Mouse (Mus musculus): ENCODE measurements around the gene Tsnax.

DNA sequence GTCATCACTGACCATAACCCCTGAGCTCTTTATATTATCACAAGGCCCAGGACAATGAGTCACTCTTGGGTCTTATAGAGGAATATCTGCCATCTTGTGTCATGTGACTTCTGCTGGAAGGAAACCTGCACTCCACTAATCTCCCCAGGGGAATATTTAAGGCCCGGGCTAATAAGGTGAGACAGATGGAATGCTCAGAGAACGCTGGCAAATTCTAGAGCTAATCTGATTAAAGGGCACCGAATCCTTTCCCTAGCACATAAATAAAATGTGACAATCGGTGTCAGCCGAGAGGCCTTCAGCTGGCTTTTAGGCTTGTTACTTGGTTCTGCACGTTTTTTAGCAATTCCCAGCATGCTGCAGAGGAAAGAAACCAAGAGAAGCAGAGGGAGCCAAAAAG is 56.9 kb downstream of the Tsnax start:
- TF ChIP-seq CTCF (IDR thresholded peaks at IDR 0.05; ENCODE audit: low read depth, low read length) = no peak
- no peak for TF ChIP-seq POLR2AphosphoS5 (IDR thresholded peaks at IDR 0.05; ENCODE audit: insufficient replicate concordance, low read depth, low read length)

Measured in G1E (cell line).